Mouse (Mus musculus) left cerebral cortex, adult 8-10 months (tissue): Measurements from ENCODE around the gene Tvp23a. TPM values are rescaled to one million over a fixed set of nuclear protein-coding genes. Genes with fewer than 3 reads are reported as not detected.
A peak's percentile ranks its signal among the peaks of the same experiment; 100 is the strongest.

Source experiments
- DNase-seq, 2 experiments: peaks; one replicate each; pipeline ENCODE4 v3.0.0; 2022; ENCODE audit warnings: low spot score in 2 of 2
- total RNA-seq, 4 experiments: library from RNA; stranded (reverse); gene quantifications; 2 replicates each; pipeline ENCODE4 v1.2.4; 2022

Gene Tvp23a
- 10 to 100 TPM; 26.6 to 29.9 (median 28.4) TPM for total RNA-seq

- peak; percentile 73 to 85 for DNase-seq
Measured at GRCm38 (mm10) chr16:10447264-10447594, at the start of gene Tvp23a. TSS of gene Tvp23a (minus strand) at chr16:10447362.

DNA sequence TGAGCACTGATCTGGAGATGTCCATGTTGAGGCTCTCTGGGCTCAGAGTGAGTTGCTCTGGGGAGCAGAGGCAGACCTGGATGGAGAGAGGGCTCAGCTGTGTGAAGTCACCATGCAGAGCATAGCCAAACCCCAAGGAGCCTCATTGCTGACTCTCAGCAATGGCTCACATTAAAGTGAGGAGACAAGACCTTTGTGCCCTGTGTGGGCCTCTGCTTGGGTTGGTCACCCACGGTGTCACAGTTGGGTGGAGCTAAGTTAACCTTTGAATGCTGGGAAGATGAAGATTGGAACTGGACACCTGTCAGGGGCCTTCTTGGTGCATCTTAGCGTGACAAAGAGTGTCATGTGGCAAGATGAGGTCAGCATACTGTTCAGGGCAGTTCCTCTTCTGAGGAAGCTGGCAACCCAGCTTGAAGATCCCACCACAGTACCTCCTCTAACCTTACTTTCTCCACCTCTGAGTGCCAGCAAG, 48.7 kb upstream of the Tvp23a start:
- no peak for DNase-seq

GRCm38 (mm10) chr16:10492587-10492986, 45.4 kb upstream of the Tvp23a start:
- DNase-seq: no peak

- no peak for DNase-seq
Measured at GRCm38 (mm10) chr16:10491716-10492115, 44.6 kb upstream of the Tvp23a start.

DNA sequence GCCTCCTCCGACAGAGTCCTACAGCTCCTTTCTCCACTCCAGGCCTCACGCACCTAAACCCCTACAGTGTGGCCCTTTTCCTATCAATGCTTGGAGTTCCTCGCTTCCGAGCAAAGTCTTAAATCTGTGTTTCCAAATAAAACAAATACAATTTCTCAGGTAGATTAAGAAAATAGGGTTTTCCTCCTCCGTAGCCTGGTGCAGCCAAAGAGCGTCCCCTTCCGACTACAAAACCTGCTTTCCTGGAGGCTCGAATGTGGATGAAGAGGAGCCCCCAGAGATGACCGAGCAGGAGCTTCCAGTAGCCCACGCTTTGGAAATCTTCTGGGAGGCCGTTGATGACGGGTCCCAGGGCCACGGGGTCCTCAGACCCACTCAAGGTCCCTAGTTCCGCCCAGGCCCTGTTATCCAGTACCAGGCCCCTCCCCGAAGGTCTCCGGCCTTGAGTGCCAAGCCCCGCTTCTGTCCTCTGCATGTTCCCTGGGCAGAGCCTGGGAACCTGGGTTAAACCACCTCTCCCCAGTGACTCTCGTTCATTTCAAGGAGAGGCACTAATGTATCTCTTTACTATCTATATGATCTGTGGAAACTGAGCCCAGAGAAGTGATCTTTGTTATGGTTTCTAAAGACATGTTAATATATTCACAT, 43.5 kb upstream of the Tvp23a start:
- DNase-seq: no peak

- no peak for DNase-seq
Measured at GRCm38 (mm10) chr16:10489904-10490457, 42.8 kb upstream of the Tvp23a start.

DNA sequence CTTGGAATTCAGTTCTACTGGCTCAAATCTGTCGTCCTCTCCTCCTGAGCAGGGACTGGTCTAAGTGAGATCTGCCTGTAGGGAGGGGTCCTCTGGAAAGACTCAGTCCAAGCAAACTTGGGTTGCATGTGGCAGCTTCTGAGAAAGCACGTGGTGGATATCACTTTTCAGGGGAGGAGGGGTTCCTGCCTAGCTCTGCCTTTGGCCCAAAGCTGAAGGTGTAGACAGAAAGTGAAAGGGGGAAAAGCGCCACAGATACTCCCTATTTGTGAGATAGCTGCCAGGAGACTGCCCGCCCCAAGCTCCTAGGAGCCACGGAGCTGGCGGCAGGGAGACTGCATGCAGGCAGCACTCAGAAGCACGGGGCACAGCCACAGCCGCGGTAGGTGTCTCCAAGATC, 42.3 kb upstream of the Tvp23a start:
- no peak for DNase-seq

- DNase-seq: no peak
Measured at GRCm38 (mm10) chr16:10488769-10489481, 41.8 kb upstream of the Tvp23a start.

DNA sequence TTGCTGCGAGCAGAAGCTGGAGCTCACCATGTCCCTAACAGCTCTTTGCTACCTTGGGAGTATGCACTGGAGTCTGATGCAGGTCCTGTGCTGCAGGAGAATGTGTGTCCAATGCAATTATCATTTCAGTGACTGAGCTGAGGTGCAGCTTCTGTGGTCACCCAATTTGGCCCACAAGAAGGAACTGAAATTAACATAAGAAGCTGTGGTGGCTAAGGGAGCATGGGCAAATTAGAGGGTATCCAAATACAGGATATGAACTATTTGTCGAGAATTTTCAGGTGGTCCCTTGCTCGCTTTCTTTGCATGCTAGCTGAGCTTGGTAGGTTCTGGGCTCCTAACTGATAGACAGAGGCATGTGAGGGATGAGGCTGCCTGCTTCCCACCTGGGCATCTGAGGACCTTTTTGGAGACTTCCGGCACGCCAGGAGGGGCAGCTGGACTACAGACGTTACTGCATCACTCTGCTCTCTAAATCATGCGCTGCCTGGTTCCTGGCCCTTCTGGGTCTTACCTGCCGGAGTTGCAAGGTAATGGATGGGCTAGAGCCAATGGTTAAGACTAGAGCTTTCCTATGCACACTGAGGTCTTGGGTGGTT, 40.8 kb upstream of the Tvp23a start:
- no peak for DNase-seq

DNA sequence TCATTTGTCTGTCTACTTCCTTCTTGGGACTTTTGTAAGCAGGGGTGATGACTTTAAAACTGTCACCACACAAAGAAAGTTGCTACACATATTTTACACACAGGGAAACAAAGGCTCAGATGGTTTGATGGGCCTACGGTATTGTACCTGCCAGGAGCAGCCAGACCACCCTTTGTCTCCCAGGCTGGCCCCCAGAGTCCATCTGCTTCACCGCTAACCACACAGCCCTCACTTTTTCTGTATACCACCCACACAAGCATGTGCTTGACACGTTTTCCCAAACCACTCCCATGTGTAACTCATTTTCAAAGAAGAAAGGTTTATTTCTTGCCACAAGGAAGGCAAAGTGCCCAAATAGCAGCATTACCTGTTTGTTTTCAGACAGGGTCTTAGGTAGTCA, 39.8 kb upstream of the Tvp23a start:
- DNase-seq: no peak

- DNase-seq: no peak
Measured at GRCm38 (mm10) chr16:10482343-10482742, 35.2 kb upstream of the Tvp23a start.

- DNase-seq: no peak
Measured at GRCm38 (mm10) chr16:10479857-10480256, 32.7 kb upstream of the Tvp23a start, which contains the start of gene Ciita. TSS of gene Ciita (plus strand) at chr16:10480059.

DNA sequence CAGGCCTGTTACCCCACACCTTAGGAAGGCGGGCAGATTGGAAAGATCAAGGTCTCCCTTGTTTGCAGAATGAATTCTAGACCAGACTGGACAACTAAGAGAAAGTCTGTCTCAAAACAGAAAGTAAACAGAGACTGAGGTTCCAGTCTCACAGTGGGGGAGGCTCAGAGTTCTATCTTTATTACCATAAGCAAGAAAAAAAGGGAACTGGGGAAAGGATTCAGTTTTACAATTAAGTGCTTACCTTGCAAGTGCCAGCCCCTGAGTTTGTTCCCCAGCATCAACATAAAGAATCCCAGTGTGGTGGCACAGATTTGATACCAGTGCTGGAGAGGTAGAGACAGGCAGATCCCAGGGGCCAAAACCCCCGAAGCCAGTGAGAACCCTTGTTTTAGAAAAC, 28.8 kb upstream of the Tvp23a start:
- no peak for DNase-seq

DNA sequence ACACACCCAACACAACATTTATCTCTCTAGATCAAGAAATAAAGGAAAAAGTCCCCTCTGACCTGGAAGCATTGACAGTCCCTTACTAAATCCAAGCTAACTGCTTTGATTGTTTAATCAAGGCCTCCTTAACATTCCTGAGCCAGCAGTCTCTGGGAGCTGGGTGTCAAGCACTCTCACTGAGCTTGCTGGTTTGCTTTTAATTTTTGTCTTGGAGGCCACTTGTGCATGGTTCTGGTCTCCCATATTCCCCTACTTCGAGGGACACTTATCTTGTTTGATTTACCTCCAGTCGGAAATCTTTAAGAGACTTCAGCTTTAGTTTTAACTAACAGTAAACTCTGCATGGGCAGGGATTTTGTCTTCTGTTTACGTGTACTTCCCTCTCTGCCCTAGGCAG, 27.8 kb upstream of the Tvp23a start:
- DNase-seq: no peak

- DNase-seq: no peak
Measured at GRCm38 (mm10) chr16:10471950-10472349, 24.8 kb upstream of the Tvp23a start.

DNA sequence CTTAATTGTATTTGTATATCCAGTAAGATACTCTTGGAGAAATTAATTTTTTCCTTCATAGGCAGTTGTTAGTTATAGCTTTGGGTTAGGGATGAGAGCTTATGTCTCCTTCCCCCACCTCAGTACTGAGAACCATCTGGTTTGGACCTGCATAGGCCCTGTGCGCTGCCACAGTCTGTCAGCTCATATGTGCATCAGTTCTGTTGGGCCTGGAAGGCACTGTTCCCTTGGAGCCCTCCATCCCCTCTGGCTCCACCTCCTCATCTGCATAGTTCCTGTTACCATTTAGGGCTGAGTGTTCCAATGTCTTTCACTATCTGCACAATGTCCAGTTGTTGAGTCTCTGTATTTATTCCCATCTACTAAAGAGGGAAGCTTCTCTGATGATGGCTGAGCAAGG, 21.0 kb upstream of the Tvp23a start:
- no peak for DNase-seq

- DNase-seq: no peak
Measured at GRCm38 (mm10) chr16:10467391-10468107, 20.4 kb upstream of the Tvp23a start.

- DNase-seq: no peak
Measured at GRCm38 (mm10) chr16:10465011-10465681, 18.0 kb upstream of the Tvp23a start.

DNA sequence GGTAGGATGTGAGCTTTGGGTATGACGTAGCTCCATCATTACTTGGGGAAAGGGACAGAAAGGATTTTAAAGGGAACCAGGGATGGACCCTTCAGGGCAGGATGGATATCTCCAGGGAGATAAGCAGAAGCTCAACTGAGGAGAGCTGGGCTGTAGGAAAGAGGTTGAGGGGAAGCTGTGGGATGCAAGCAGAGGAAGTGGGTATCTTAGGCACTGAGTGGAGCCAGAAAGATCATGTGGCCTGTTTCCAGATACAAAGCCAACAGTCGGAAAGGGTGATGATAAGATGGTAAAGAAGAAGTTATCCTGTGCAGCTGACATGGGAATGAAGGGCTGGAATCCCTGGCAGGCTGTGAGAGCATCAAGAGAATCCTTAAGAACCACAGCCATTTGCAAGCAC, 14.0 kb upstream of the Tvp23a start:
- DNase-seq: no peak

DNA sequence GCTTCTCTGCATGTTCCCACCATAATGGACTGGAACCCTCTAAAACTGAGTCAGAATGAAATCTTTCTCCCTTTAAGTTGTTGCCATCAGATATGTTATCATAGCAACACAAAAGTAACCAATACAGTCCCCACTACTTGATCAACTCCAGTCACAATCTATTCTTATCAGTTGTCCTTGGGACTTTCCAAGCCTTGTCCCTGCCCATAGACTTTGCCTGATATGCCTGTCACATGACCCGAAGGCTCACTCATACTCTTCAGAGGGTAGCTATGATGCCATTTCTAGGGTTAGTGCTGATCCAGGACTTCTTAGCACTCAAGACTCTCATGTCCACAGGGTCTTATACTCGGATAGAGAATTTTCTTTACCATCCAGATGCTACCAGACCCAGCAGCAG, 13.0 kb upstream of the Tvp23a start:
- no peak for DNase-seq

DNA sequence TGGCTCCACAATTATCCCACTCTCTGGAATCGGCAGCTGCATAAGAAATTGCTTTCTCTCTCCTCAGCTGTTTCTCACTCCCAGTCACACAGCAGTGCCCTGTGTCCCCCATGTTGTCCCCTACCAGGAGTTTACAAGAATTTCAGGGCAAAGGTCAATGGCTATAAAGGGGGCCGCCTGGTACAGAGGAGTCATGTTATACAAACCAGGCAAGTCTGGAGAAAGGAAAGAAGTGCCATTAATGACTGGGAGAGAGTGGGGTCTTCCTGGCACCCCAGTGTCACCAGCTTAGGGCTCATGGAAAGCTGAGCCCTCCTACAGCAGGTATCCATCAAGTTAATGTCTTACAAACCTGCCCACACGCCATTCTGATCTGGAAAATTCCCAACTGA, 7.4 kb upstream of the Tvp23a start:
- DNase-seq: no peak
